Mouse (Mus musculus) embryonic stem cell, embryonic (primary cell): ENCODE results near the gene Rnf8.

Experiments used
- CTCF ChIA-PET, 4 experiments: fragments of 300-600 bp in 2 of 4; fragments of 350-600 bp in 2 of 4; sonication (Branson Sonifier 250); formaldehyde crosslinking; loops; one replicate each; lab custom pipeline; 2022; ENCODE audit warnings: inconsistent platforms in 2 of 4; lab: Charles Lee
- POLR2A ChIA-PET, 4 experiments: fragments of 300-600 bp in 2 of 4; fragments of 350-600 bp in 2 of 4; sonication (Branson Sonifier 250); formaldehyde crosslinking; loops; one replicate each; lab custom pipeline; 2022; ENCODE audit warnings: antibody characterized with exemption in 4 of 4, inconsistent platforms in 1 of 4; lab: Charles Lee

The Rnf8 gene

DNA sequence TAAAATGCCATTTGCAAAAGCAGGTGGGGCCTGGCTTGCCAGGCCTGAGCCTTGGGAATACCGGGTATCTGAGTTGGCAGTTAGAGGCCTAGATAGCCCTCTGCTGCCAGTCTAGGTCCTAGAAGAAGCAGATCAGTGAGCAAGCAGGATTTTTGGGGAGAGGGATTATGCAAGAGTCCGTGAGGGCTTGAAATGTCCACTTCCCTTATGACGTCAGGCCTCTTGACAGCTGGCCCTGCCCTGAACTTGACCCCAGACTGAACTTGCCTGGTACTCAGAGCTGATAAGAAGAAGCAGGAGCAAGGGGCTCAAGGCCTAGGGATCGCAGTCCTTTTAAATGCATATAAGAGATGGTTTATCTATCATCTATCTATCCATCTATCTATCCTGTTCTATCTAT is 13.2 kb upstream of the Rnf8 start:
- ChIA-PET CTCF (interaction anchor here in 3 of 4 experiments (0.5 to 0.6 kb wide), 3 partner anchors 182 to 536 kb away, joined by 3 read pairs; no protein-coding TSS in a partner anchor), POLR2A (interaction anchor here in 2 of 4 experiments (0.7 to 1.3 kb wide), 5 partner anchors 9 to 108 kb away, joined by 3 read pairs; partner anchors contain the start of genes Gm28043 (in 1 of the 2) and Rnf8 (in 1 of the 2))

DNA sequence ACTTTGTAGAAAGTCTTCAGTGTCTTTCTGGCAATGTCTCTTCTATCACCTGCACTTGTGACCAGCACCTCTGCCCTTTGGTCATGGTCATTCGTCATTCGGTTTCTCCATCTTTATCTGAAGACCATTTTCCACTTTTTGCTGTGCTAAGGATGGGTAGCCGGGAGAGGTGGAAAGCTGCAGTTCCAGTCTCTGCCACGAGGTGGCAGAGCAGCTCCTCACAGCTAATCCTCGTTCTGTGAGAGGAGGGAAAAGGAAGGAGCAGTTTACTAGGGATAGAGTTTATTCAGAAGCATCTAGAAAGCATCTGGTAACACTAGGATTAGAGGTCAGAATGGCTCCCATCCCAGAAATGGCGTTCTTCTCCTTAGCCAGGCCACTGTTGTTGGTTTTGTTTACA is 11.3 kb upstream of the Rnf8 start:
- ChIA-PET CTCF (interaction anchor here (0.5 to 1.3 kb wide), 33 partner anchors 8 to 280 kb away, joined by 3 to 9 read pairs (median 3); partner anchors contain the start of genes Gm28043 (in 1 of the 4) and Rnf8 (in 1 of the 4)), POLR2A (interaction anchor here in 3 of 4 experiments (0.9 to 1.2 kb wide), 6 partner anchors 8 to 30 kb away, joined by 3 to 5 read pairs (median 4); partner anchors contain the start of genes Gm28043 (in 2 of the 3) and Rnf8 (in 2 of the 3))

DNA sequence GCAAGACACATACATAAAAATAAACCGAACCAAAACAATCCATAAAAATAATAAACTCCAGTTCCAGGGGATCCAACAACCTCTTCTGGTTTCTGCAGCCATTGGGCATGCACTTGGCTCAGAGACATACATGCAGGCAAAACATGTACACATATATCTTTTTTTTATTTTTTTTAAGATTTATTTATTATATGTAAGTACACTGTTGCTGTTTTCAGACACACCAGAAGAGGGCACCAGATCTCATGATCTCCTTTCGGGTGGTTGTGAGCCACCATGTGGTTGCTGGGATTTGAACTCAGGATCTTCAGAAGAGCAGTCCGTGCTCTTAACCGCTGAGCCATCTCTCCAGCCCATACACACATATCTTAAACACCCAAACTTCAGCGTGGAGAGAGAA is 1.1 kb upstream of the Rnf8 start:
- POLR2A ChIA-PET, result interaction anchor here in 1 of 4 experiments (0.9 to 1.0 kb wide), 2 partner anchors 14 to 19 kb away, joined by 3 read pairs; no protein-coding TSS in a partner anchor
- CTCF ChIA-PET, result interaction anchor here in 2 of 4 experiments (1.2 to 2.2 kb wide), 2 partner anchors 10 kb away, joined by 6 to 7 read pairs; no protein-coding TSS in a partner anchor

DNA sequence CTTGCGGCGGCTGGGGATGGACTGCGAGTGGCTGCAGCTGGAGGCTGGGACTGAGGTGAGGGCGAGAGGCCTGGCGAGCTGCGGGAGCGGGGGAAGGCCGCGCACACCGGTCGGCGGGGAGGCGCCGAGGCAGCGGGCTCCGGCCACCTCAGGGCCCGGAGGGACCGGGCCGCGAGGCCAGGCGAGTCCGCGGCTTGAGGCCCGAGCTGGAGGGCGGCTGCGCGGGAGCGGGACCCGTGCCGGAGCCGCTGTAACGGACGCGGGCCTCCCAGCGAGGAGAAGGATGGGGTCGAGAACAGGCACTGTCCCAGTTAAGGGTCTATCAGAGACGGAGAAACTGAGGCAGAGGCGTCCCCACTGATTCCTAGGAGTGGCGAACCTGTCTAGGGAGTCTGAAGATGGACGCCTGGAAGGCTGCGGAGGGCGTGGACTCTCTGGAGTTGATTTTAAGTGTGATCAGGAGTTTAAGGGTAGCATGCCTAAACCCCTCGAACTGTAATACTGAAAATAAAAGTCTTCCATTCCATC is 498 bp downstream of the Rnf8 start:
- POLR2A ChIA-PET, result interaction anchor here (0.7 to 6.7 kb wide), 30 partner anchors 9 to 346 kb away, joined by 3 to 99 read pairs (median 4); partner anchors contain the start of genes BC004004 (in 1 of the 4) and Cmtr1 (in 1 of the 4)
- CTCF ChIA-PET, result interaction anchor here in 3 of 4 experiments (0.6 to 2.3 kb wide), 14 partner anchors 10 to 1850 kb away, joined by 3 to 11 read pairs (median 3); no protein-coding TSS in a partner anchor

DNA sequence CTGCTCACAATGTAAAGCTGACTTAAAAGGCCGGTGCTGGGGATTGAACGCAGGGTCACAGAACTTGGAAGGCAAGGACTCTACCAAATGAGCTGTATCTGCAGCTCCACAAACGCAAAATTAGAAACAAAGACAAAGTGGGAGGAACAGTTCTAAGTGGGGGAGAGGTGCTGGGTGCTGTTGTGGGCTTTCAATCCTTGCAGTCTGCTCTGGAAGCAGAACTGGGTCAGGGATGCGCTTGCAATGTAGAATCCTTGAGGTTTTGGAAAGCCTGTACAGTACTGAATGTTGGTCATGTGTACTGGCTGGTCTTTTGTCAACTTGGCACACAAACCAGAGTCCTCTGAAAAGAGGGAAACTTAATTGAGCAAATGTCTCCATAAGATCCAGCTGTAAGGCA is 1.0 kb downstream of the Rnf8 start:
- ChIA-PET CTCF (interaction anchor here in 3 of 4 experiments (0.6 to 2.3 kb wide), 6 partner anchors 10 to 39 kb away, joined by 3 to 11 read pairs (median 7); no protein-coding TSS in a partner anchor), POLR2A (interaction anchor here (0.7 to 6.7 kb wide), 18 partner anchors 12 to 269 kb away, joined by 3 to 99 read pairs (median 6); no protein-coding TSS in a partner anchor)

DNA sequence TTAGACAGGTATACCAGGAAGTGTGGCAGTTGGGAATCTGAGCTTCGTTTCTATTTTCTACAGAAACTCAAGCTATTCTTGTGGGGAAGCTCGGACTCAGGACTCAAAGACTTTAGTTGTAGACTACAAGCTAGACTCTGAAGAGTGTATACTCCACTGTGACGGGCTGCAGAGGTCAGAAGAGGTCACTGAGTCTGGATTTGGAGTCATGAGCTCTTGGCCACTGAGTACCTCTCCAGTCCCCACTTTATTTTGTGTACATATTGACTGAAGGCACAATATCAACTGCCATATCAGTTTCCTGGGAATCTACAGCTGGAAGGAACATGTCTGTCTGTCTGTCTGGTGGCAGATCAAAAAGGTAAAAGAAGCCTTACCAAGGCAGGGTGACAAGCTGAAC is 4.6 kb downstream of the Rnf8 start:
- ChIA-PET CTCF (interaction anchor here in 1 of 4 experiments (0.8 to 1.4 kb wide), 2 partner anchors 17 to 90 kb away, joined by 3 to 4 read pairs; no protein-coding TSS in a partner anchor), POLR2A (interaction anchor here (0.5 to 6.7 kb wide), 11 partner anchors 8 to 47 kb away, joined by 3 to 99 read pairs (median 4); no protein-coding TSS in a partner anchor)

DNA sequence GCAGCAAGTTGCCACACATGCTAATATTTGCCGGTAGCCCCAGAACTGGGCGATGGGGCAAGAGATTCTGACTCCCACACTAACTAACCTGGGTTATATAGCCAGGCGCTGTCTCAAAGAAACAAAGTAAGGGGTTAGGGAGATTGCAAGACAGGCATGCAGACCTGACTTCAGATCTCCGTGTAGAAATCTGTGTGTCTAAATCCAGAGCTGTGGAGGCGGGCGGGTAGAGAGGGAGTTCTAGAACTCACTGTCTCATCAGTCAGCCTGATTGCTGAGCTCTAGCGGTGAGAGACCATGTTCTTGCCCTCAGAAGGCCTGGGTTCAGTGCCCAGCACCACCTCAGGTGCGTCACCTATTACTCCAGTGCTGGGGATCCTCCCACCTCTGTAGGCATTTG is 8.9 kb downstream of the Rnf8 start:
- ChIA-PET POLR2A (interaction anchor here in 2 of 4 experiments (1.3 to 9.8 kb wide), 4 partner anchors 6 to 17 kb away, joined by 3 to 99 read pairs (median 8); partner anchors contain the start of genes Gm28043 (in 2 of the 2) and Rnf8 (in 2 of the 2)), CTCF (no interaction called here)

DNA sequence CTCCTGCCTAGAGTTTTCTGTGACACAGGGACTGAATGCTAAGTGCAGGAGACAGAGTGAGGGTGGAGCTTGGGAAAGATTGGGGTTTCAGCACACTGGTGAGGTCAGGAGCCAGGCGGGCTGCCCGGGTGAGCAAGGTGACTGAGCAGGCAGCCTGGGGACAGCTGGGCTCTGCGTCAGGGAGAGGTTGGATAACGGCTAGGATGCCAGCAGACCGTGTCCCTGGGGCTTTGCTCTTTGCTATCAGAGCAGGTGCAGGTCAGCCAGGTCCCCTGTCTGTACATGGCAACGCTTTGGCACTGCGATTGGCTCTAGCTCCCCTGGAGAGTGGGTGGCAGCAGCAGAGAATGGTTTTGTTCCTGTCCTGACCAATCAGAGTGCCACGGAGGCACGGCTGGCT is 12.7 kb downstream of the Rnf8 start:
- ChIA-PET POLR2A (interaction anchor here in 3 of 4 experiments (0.5 to 9.8 kb wide), 16 partner anchors 9 to 692 kb away, joined by 3 to 99 read pairs (median 4); partner anchors contain the start of genes Gm28043 (in 3 of the 3), Rnf8 (in 3 of the 3) and Cmtr1 (in 2 of the 3)), CTCF (interaction anchor here in 3 of 4 experiments (0.7 to 1.8 kb wide), 7 partner anchors 9 to 256 kb away, joined by 3 to 15 read pairs (median 4); no protein-coding TSS in a partner anchor)

DNA sequence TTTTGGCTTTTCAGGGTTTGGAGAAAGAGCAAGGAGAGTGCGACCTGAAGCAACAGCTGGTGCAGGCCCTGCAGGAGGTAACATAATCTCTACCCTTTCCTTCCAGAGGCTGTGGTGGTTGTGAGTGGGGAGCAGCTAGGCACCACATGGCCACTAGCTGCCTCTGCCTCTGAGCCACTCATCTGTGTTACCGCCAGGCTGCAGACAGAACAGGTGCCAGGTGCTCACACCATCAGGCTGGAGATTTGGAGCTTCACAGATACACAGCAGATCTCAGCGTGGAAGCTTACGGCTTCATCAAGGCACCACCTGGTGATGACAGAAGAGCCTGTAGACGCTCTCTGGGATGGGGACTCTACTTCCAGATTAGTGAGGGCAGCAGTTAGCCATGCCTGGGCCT is 14.4 kb downstream of the Rnf8 start:
- ChIA-PET POLR2A (interaction anchor here (0.9 to 9.8 kb wide), 18 partner anchors 8 to 109 kb away, joined by 3 to 99 read pairs (median 4); partner anchors contain the start of genes Gm28043 (in 4 of the 4), Rnf8 (in 4 of the 4), Ccdc167 (in 1 of the 4) and Cmtr1 (in 1 of the 4)), CTCF (interaction anchor here in 3 of 4 experiments (0.6 to 1.5 kb wide), 8 partner anchors 8 to 134 kb away, joined by 3 to 11 read pairs (median 4); partner anchors contain the start of genes Gm28043 (in 2 of the 3) and Rnf8 (in 2 of the 3))

DNA sequence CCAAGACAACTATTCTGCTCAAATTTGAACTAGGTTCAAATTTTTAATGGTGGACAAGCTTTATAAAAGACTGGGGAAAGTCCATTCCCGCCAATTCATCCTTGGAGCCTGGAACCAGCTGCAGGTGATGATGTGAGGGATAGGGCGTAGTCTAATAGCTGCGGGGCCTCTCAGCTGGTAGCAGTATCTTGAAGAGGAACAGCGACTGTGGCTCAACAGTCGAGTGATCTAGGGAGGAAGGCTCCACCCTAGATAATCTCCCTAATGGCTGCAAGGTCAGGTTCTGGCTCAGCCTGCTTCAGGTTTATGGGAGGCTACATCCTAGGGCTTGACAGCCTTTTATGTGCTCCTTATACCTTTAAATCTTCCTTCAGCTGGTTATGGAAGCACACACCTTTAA is 15.0 kb downstream of the Rnf8 start:
- CTCF ChIA-PET, result interaction anchor here in 3 of 4 experiments (0.6 to 1.5 kb wide), 8 partner anchors 8 to 133 kb away, joined by 3 to 11 read pairs (median 4); partner anchors contain the start of genes Gm28043 (in 2 of the 3) and Rnf8 (in 2 of the 3)
- POLR2A ChIA-PET, result interaction anchor here (0.5 to 9.8 kb wide), 21 partner anchors 9 to 164 kb away, joined by 3 to 99 read pairs (median 4); partner anchors contain the start of genes Gm28043 (in 4 of the 4), Rnf8 (in 4 of the 4), Ccdc167 (in 1 of the 4) and Cmtr1 (in 1 of the 4)

DNA sequence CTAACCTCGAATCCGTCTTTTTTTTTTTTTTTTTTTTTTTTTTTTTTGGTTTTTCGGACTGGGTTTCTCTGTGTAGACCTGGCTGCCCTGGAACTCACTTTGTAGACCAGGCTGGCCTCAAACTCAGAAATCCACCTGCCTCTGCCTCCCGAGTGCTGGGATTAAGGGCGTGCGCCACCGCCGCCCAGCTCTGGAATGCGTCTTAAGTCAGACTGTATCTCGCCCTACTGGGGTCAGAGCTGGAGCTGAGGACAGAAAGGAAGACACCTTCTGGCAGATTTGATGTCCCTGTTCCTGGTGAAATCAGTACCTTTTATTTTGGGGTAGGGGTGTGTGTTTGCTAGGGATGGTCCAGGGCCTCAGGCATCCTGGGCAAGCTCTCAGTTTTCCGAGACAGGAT is 17.7 kb downstream of the Rnf8 start:
- CTCF ChIA-PET, result interaction anchor here (0.6 to 1.5 kb wide), 7 partner anchors 29 to 1650 kb away, joined by 3 to 22 read pairs (median 3); no protein-coding TSS in a partner anchor
- POLR2A ChIA-PET, result interaction anchor here (0.6 to 9.8 kb wide), 19 partner anchors 8 to 1055 kb away, joined by 3 to 99 read pairs (median 4); partner anchors contain the start of genes Gm28043 (in 1 of the 4), Rnf8 (in 1 of the 4) and Tbc1d22b (in 1 of the 4)

DNA sequence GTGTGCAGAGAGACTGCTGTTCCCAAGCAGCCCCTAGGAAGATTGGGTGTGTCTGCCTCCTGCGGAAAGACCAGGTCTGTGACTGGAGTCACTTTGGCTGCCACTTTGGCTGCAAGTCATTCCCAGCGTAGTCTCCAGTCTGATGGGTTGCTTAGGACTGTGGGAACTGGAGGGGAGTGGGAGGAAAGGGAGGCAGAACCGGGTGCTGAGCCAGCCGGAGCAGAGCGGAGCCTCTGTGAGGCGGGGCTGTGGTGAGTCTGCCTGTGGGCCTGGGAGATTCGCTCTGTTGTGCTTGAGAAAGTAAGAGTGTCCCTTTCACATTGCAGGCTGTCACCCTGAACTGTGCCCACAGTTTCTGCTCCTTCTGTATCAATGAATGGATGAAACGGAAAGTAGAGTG is 20.9 kb downstream of the Rnf8 start:
- ChIA-PET CTCF (interaction anchor here (0.5 to 2.7 kb wide), 31 partner anchors 8 to 1257 kb away, joined by 3 to 15 read pairs (median 4); partner anchors contain the start of genes Gm28043 (in 2 of the 4) and Rnf8 (in 2 of the 4)), POLR2A (interaction anchor here in 3 of 4 experiments (0.6 to 5.6 kb wide), 8 partner anchors 8 to 504 kb away, joined by 3 to 37 read pairs (median 5); no protein-coding TSS in a partner anchor)

DNA sequence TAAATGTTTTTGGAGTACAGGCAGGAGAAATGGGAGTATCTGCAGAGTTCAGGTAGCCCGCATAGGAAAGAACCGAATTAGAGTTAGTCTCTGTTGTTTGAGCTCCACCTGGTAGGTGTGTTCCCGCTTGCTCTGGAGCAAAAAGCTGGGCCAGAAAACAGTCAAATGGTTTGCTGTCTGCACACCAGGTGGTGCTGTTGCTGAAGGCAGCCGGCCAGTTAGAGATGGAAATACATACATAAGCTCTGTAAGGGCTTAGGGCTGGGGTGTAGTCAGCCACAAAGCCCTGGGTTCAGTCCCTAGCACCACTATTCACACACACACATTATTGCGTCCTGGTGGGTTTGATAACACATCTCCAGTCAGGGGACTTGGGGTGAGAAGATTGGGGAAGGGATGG is 21.5 kb downstream of the Rnf8 start:
- ChIA-PET CTCF (interaction anchor here (0.5 to 2.7 kb wide), 43 partner anchors 8 to 1257 kb away, joined by 3 to 15 read pairs (median 4); partner anchors contain the start of genes Gm28043 (in 2 of the 4), Rnf8 (in 2 of the 4) and Cmtr1 (in 1 of the 4)), POLR2A (interaction anchor here in 2 of 4 experiments (0.6 to 5.6 kb wide), 11 partner anchors 8 to 69 kb away, joined by 3 to 37 read pairs (median 3); no protein-coding TSS in a partner anchor)

DNA sequence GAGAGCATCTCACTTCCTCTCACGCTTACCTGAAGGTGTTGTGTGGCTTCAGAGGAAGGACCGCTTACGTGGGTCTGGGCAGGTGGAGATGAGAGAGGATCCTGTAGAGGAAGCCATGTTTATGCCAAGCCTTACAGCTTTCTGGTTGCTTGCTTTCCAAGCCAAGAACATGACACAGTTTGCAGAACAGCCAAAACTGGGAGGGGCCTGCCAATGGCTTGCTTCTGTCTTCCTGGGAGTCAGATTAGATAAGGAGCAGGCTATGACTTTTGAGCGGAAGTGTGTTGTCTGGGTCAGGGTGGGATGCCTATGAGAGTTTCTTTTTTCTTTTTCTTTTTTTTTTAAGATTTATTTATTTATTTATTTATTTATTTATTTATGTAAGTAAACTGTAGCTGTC is 22.8 kb downstream of the Rnf8 start:
- ChIA-PET CTCF (interaction anchor here in 3 of 4 experiments (0.5 to 2.7 kb wide), 10 partner anchors 9 to 136 kb away, joined by 4 to 15 read pairs (median 4); no protein-coding TSS in a partner anchor), POLR2A (interaction anchor here in 2 of 4 experiments (0.7 to 5.6 kb wide), 6 partner anchors 10 to 310 kb away, joined by 3 to 37 read pairs (median 4); partner anchors contain the start of gene Cmtr1 (in 1 of the 2))

DNA sequence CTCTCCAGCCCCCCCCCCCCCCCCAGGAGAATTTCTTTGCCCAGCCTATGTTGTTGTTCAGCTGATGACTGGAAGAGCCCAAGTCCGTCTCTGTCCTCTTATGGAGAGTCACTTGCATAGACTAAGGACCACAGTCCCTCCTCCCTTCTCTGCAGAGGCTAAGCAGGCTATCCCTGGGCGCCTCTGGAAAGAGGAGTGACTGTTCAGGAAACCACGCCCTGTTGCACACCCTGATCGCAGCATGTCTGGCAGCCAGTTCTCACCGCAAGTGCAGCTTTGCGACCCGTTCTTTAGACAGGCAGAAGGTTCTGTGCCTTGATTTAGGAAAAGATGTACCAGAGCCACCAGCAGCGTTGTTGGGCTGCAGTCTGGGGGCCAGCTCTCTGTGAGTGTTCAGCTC is 23.3 kb downstream of the Rnf8 start:
- POLR2A ChIA-PET, result interaction anchor here in 2 of 4 experiments (0.6 to 5.6 kb wide), 10 partner anchors 9 to 994 kb away, joined by 3 to 37 read pairs (median 4); partner anchors contain the start of genes Cmtr1 (in 1 of the 2), Gm28043 (in 1 of the 2) and Rnf8 (in 1 of the 2)
- CTCF ChIA-PET, result interaction anchor here in 2 of 4 experiments (0.6 to 2.7 kb wide), 6 partner anchors 10 to 245 kb away, joined by 3 to 15 read pairs (median 4); no protein-coding TSS in a partner anchor

DNA sequence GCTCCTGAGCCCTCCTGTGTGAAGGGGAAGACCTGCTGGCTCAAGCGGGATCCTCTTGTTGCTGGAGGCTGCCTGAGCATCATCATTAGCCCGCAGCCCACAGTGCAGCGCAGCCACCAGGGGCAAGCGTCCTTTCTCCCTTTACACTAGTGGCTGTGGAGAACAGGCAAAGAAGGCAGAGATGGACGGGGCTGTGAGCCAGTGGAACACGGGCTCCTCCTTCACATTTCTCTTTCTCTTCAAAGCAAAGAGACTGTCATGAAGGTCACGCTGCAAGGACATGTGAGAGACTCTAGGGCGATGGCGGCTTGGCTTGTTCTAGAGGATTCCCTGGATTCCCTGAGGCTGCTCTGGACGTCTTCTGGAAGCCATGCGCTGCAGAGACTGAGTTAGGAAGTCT is 26.4 kb downstream of the Rnf8 start:
- POLR2A ChIA-PET, result interaction anchor here in 2 of 4 experiments (0.6 to 9.1 kb wide), 5 partner anchors 9 to 152 kb away, joined by 3 to 51 read pairs (median 6); partner anchors contain the start of gene Cmtr1 (in 1 of the 2)

DNA sequence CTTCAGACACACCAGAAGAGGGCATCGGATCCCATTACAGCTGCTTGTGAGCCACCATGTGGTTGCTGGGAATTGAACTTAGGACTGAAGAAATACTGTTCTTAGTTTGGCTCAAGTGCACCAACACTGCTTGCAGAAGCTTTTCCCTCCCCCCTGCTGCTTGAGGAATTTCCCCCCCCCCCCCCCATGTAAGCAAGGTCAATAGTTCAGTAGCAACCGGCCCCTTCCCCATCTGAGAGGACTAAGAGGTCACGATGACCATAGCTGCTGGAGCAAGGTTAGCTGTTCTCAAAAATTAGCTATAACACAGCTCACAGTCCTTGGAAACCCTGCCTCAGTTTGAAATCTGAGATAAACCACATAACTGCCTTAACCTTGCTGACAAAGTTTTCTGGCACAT is 27.6 kb downstream of the Rnf8 start:
- ChIA-PET CTCF (interaction anchor here in 1 of 4 experiments (1.9 kb wide), 1 partner anchor 13 kb away, joined by 5 read pairs; no protein-coding TSS in a partner anchor), POLR2A (interaction anchor here in 2 of 4 experiments (0.6 to 9.1 kb wide), 8 partner anchors 9 to 564 kb away, joined by 3 to 51 read pairs (median 4); partner anchors contain the start of gene Cmtr1 (in 1 of the 2))

More for the DNA sequence above, 26.4 kb downstream of the Rnf8 start:
- CTCF ChIA-PET, result no interaction called here
